Mouse (Mus musculus) right cerebral cortex, adult 18-20 months (tissue): ENCODE results near the gene Akt3.

Experiments
- DNase-seq: peaks from one replicate; pipeline ENCODE4 v3.0.0; 2022; ENCODE audit warnings: mixed read lengths

Gene Akt3

DNA sequence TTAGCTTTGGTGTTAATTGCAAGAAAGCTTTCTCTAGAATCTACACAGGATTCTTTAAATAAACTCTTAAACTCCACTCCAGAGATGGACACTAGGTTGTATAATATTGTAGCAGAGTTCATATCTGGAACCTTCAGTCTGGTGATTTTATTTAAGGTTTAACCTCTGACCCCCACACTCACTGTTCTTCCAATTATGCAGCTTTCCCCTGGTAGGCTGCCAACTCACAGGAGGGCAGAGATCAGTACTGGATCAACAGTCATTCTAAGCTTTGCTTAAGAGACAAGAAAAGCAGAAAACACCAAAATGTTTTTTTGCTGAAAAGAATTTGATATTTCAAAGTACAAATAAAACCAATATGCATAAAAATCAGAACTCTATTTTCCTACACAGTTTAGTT is 212.1 kb downstream of the Akt3 start:
- DNase-seq, result no peak

DNA sequence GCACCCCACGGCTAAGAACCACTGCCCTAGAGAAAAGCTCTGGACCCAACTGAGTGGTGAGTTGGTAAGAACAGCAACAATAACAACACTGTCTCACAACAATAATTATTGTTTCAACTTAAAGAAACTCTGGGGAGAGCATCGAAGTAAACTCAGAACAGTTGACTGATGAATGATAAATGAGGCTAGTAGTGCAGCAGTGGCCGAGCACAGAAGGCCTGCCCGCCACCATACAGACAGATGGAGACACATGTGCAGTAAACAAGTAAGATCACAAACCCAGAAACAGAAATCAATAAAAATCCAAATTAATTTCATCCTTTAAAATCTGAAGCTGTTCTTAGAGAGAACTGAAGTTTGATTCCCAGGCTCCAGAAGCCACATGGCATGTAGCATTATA is 217.9 kb downstream of the Akt3 start:
- DNase-seq, result no peak

DNA sequence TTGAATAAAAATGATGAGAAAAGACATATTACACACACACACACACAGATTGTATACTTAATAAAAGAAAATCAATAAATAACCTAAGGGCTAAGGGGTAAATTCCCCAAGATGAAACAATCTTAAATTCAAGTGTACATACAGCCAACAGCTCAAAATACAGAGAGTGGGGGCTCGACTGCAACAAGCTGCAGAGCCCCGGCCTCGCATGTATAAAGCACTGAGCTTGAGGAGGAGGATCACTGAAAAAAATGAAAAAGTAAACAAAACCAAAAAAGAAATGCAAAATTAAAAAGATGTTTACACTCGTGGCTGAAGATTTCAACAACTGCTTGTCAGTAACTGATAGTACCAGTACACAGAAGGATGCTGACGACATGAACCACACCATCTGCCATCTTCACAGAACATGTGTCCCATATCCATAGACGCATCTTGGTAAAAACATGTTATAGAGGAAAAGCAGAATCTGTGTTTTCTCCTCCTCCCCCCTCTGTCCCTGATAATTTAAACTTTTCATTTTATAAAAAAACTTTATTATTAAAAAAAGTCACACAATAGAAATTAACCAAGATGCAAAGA is 218.8 kb downstream of the Akt3 start:
- no peak for DNase-seq

DNA sequence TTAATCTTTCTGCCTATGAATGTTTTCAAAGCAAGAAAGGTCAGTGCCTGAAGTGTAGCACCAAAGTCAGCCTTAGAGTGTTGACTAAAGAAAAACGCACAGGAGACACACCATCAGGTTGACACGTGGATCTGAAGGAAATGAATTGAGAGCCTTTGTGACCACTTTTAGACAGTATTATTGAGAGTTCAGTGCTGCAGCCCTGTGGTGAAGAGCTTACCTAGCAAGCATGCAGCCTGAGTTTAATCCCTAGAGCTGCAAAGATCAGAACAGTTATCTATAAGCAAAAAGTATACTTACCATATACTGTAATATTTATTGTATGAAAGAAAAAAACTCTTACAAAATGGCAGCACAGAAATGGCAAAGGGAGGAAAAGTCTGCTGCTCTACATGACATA is 219.6 kb downstream of the Akt3 start:
- DNase-seq, result no peak

DNA sequence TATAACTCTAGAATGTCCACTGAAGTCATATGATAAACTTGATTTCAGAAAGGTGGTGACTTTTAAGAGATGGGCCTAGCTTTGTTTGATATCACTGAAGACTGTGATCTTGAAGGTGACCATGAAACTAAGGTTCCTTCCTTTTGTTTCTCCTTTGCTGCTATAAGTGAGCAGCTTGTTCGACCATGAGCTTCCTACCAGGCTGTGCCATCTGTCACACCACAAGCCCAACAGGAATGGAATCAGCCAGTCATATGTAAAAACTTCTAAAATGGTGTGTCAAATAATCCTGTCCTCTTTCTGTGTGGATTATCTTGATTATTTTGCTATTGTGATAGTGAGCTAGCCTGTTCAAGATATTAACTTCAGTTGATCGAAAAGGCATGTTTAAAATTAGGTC is 222.5 kb downstream of the Akt3 start:
- no peak for DNase-seq

DNA sequence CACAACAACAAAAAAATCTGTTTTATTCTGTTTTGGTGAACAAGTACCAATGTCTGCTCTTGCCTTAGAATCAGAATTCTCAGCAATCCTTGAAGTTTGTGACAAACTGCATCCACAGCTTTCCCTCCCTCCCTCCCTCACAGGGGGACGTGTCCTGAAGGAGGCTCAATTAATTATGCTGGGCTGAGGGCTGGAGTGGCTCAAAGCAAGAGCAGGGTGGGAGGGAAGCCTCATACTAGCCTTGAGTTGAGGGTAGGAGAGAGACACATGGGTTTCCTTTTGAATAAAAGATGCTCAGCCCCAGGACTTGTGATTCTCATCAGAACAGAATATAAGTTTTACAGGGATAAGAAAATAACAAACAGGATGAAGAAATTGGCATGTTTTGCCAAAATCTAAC is 225.8 kb downstream of the Akt3 start:
- DNase-seq, result no peak

DNA sequence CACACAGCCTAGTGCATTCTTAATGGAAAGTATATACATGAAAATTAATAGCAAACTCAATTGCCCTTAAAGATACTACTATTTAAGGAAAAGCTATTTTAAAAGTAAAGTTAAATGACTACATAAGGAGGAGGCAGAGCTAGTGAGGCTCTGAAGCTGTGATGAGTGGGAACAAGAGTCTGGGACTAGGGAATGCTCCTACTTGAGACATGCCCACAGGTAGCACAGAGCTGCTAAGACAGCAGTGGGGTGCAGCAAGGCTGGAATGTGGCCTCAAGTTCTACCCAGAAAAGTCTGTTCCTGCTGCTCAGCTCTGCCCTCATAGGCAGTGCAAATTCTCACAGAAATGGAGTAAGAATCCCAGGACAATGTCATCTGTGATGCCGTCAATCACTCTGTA is 226.8 kb downstream of the Akt3 start:
- no peak for DNase-seq

DNA sequence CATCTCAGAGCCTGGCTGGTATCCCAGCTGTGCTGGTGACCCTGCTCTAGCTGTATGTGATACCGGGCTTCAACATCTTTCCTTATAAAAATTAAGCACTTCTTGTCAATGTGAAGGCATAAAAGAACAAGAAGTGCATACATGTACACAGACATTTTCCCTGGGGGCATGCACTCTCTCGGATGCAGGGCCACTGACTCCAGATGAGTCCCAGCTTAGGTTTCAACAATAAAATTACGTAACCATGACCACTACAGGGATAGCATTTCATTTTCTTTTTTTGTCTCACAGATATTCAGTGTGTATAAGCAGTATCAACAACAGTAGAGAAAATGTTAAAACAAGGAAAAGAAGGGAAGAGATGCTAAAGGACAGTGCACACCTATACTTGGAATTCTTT is 227.3 kb downstream of the Akt3 start:
- DNase-seq, result no peak

DNA sequence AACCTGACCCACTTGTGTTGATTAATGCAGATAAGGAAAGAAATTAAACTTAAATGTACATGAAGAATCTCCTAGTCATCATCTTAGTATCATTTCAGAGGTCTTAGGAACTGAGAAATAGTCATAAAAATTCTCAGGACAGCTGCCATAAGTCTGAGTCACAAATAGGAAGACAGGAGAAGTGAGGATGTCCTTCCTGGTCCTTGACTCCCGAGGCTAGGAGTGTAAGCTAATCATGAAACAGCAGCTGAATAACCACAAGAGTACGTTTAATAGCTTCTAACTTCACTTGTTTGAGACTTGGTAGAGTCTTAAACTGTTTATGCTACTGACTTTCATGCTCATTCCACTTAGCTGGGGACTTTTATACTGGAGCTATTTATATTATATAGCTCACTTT is 229.0 kb downstream of the Akt3 start:
- no peak for DNase-seq

DNA sequence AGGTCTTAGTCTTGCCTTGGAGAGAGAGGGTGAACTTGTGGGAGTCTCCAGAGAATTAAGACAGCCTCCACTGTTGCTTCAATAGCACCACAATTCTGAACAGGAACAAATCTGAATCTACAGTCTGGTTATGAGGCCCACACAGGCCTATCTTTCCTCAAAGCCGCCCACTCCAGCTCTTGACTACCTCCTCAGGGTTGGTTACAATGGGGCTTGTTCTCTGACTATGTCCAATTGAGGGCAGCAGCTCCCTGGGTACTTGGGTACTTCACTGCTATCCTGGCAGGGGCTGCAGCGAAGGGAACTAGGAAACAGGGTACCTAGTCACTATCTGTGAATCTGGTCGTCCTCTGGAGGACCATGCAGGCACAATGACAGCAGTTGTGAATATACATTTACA is 230.3 kb downstream of the Akt3 start:
- DNase-seq, result peak; percentile 39

DNA sequence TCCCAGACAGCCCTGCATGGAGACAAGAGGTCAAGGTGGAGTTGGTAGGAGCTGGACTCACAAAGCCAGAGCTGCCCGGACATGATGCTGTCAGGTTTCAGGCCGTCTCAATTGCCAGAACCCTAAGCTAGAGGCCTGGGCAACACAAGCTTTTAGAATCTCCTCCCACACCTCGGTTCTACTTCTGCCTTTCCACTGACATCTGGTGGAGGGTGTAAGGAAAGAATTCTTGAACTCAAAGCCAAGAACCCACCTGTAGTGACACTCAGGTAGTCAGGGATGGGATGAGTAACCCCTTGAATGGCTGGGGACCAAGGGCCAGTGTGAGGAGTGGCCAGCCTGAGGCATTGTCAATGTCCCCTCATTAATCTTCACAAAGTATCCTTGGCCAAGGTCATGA is 235.3 kb downstream of the Akt3 start:
- no peak for DNase-seq

DNA sequence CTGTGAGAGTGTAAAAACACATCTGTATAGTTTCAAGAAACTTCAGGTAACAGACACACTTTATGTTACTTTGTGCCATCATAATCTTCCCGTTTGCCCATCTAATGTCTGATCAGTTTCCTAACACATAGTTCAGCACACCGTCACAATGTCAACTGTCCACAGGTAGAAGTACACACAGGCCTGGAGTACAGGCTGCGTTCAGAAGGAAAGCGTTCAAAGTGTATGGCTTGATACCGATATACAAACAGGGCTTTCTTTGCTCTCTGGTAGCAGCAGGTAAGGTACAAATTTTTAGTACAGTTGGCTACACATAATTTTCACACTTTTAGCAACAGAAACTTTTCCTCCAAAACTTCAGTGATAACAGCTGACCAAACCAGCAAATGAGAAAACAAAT is 238.3 kb downstream of the Akt3 start:
- DNase-seq, result no peak

DNA sequence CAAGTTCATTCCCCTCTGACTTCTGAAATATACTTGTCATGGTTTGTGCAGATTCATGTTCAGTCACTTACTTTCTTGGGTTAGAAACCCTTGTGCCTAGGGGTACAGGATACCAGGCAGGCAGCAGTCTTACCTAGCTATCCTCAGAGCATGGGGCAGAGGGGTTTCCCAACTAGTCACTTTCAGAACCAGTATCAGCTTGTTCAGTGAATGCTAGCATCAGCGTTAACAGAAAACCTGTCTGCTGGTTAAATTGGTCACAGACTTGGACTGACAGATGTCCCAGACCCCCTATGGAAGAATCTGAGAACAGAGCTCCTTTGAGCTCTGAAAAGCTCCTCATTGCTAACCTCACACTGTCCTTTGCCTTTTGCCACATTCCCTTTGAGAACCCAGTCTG is 239.3 kb downstream of the Akt3 start:
- DNase-seq, result no peak

DNA sequence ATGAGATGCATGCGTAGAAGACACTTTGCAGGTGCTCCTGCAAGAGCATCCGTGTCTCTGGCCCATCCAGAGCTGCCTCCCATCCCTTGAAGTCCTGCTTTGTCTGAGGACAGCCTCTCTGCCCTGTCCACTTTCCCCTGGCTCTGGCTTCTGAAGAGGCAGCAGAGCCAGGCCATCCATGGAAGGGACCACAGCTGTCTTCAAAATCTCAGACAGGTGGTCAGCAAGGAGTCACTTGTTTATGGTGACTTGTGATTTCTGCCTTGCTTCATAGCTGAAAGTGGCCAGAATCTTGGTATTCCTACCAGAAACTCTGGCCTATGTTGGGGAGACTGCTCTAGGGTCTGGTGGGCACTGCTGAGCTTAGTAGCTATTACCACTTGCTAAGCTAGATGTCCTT is 241.3 kb downstream of the Akt3 start:
- DNase-seq, result no peak

DNA sequence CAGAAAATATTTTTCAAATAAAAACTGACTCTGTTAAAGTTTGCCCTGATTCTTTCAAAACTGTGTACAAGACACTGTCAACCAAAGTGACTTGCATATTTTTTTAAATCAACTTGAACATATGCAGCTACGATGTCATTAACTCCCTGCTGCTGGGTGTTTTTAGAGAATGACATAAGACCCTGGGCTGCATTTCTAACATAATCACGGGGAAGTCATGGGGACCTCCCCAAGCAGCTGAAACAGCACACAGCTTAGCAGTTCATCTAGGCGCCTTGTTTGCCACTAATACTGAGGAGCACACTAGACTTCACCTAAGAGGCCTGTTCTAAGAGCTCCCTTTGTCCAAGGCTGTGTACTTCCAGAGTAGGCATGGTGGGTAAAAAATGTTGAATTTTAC is 242.1 kb downstream of the Akt3 start:
- no peak for DNase-seq

DNA sequence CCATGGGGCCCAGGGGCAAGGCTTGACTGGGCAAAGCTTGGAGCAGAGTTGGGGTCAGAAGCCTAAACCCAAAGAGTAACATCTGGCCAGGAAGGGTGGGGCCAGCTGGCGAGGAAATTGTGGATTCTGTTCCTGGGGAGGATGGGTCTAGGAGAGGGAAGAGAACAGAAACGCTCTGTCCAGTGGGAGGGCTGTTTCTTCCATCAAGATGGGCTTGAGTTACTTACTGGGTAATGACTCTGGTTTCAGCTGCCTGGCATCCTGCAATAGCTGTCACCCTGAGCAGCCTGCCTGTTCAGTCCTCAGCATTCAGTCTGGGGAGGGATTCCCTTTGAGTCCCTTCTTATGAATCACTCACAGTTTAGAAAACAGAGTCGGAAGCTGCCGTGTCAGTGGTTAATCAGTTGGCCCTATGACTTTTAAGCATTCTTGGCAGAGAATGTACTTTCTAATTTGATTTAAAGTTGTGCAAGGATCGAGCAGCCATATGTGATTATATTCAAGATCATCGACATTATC is 243.0 kb downstream of the Akt3 start:
- no peak for DNase-seq

DNA sequence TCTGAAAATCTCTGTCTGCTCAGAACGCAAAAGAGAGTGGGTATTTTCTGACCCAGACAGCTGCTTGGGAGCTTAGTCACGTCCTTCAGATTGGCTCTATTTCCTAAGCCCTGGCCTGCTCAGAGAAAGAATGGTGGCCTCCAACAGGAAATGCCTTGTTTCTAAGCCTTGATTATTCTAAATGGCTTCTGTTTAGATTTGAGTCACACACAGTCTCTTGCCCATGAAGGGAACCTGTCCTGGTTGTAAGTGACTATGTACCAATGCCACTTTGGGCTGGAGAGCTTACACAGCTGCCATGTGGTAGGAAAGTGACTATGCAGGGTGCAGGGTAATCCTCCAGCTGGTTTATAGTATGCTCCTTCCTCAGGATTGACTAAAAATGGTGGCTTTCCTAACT is 243.7 kb downstream of the Akt3 start:
- no peak for DNase-seq

DNA sequence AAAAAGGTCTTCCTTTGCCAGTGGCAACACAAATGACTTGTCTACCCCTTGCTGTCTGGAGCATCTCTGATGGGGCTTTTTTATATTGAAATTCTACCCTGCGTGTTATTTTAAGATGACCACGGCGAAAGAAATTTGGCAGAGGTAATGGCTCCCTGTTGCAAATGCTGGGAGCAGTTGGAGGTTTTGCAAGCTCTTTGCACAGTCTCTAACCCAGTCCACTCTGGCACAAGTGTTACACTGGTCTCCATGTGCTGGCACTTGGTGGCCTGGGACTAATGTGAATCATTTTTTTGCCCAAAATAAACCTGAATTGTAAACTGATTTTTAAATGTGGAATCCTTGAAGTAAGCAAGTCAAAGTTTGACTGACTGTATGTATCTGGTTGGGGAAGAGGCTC is 244.2 kb downstream of the Akt3 start:
- DNase-seq, result no peak

DNA sequence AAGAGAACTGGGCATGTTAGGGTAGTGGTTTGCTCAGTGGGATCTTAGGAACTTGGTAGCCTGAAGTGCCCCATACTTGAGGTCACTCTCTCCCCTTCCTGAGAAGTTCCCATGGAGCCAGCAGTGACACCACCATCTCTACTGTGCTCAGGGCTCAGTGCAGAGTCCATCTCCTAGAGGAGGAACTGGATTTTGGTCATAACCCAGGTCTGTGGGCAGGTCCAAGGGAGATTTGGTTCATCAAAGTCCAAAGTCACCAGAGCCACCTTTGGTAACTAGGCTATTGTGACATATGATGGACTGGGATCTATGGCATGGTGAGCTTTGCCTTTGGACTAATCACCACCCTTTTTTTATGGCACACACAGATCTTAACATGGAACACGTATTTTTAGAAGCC is 244.7 kb downstream of the Akt3 start:
- no peak for DNase-seq

DNA sequence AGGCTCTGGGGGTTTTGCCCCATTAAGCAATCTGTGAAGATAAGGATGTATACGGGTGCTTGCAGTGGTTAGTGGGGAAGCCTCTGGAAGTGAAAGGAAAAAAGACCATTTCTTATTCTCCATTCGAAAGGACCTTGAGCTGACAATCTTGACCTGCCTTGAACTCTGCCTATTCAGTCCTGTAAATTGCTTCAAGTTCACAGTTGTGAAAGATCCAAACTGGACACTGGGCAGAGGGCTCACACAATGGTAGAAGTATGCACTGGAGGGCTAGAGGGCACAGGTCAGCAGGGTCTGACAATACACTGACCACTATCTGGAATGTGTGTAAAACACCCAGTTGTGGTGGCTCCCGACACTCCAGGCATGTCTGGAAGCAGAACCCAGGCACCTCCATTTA is 245.2 kb downstream of the Akt3 start:
- DNase-seq, result no peak

DNA sequence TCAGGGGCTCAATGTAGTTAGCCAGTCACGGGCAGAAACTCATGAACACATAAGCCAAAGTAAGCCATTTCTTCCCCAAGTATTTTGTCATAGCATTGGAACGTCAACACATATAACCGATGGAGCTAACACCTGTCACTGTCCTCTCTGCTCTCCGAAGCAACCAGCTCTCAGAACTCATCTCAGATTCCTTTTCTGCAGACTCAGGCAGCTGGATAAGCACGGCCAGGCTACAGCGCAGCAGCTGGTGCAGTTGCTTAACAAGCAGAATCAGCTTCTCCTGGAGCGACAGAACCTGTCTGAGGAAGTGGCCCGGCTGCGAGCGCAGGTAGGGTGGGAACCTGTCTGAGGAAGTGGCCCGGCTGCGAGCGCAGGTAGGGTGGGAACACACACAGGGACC is 246.3 kb downstream of the Akt3 start:
- no peak for DNase-seq

DNA sequence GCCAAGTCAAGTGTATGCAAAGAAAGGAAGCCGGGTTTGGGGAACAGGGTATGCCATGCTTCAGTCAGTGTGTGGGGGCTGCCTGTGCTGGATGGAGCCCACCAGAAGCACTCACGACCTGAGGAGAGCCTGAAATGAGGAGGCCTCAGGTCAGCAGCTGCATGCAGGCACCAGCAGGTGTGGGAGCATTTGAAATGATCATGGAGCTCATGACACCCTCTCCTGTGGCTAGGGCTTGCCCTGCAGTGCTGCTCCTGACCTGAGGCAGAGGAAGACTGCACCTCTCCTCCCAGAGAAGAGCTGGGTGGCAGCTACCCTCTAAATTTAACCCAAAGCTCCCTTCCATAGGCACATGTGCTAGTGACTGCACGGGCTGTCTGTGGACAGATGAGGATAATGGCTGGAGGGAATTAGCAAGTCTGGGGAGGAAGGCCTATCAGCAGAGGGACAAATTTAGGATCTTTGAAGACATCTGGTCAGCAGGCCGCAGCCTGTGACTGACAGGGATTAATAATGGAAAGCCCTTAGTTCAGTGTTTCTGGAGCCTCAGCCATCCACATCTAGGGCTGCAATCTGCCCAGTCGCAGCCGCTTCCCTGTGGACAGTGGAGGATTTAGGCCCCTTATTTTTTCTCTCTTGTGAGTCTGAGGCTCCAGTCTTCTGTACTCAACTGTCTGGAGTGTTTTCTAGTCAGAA is 247.2 kb downstream of the Akt3 start:
- DNase-seq, result no peak

DNA sequence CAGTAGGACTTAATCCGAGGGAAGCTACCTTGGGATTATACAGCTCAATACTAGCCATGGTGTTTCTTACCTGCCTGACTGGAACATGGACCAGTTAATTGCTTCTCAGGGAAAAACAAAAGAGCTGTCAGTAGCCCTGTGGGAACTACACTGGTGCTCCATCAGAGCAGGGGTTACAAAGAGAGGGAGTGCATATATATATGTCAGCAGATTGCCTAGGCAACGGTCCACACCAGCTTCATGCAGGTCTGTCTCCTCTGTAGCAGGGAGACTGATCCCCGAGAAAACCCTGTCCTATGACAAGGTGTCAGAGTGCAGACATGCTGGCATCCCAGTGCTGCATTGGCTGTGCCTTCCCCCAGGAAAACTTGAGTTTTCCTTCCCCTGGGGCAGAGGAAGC is 248.0 kb downstream of the Akt3 start:
- no peak for DNase-seq

DNA sequence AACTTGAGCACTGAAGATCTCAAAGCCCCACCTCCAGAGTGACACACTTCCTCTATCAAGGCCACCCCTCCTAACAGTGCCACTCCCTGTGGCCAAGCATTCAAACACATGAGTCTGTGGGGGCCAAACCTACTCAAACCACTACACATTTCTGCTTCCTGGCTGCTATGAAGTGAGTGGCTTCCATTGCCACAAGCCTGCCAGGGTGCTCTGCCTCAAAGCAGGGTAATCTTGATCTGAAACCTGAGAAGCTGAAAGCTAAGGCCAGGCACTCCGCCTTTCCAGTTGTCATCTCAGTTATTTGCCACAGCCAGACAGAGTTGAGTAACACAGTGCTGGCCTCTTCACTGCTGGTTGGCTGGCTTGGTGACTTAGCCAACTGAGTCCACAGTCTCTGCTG is 249.2 kb downstream of the Akt3 start:
- no peak for DNase-seq

DNA sequence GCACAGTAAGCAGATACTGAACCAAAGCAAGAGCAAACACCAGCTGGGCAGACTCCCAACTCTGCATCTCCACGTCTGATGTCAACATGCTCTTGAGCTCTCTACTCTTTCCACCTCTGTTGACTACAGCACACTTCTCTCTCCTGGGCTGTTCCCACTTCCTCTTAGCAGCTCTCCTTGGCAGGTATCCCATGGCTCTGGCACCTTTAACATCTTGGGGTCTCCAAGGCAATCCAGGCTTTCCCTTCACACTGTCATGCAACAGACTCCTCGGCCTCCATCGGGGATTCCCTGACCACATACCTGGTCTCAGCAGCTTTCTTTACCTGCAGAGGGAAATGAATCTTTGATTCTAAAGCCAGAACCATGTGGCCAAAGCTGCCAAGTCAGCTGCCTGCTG is 250.6 kb downstream of the Akt3 start:
- no peak for DNase-seq
